Mouse (Mus musculus) liver, embryonic 14.5 days (tissue): ENCODE results near the gene Rgs7bp.
A peak's percentile ranks its signal among the peaks of the same experiment; 100 is the strongest.

Source experiments
- CTCF ChIP-seq: IDR thresholded peaks from 2 replicates; pipeline ENCODE4 v1.5.1; 2016; ENCODE audit warnings: antibody characterized with exemption, low read depth, control low read depth
- EP300 ChIP-seq: IDR thresholded peaks from 2 replicates; pipeline ENCODE4 v1.6.1; 2016; ENCODE audit warnings: antibody characterized with exemption, low read depth

DNA sequence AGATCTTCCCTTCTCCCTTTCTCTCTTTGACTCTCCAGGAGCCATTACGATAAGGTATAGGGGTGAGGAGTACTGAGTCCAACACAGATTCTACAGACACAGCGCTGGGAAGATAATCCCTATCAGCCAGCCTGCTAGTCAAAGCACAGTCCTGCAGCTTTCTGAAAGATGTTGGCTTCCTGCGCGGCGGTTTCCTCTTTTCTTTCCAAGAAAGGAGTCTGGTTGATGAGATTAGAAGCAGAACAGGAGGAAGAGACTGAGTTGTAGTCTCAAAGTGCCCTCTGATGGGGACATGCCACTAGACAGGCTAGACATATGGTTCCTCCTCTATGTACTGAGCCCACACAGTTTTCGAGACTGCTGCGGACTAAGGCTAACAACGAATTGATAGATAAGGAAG, 6.1 kb downstream of the Rgs7bp start:
- TF ChIP-seq CTCF (0 out of 2 replicates have a peak, but pooled peaks have one; percentile 14), EP300 (peak; percentile 36; the same call in 1 of the 2 replicates)
